In genomic region chr11:8847627-8848026, GRCm38 (mm10) we compare ENCODE assay signal across 29 mouse cellular contexts.
DNase-seq lines count a peak whose midpoint lies in the region; TF ChIP-seq lines count a peak whose summit lies in the region.
"Had no signal": no experiment of that assay in that cellular context is flagged by ENCODE, and none has a peak within 500 bp of the region (broad histone marks: within the 10 kb centered on the region; RNA-seq: fewer than 3 reads in every experiment).

No protein-coding gene starts in this region.

- TF ChIP-seq CTCF in bone marrow macrophage, adult 2 months (IDR thresholded peaks at IDR 0.05; ENCODE audit: low read depth, low read length), result no peak
- TF ChIP-seq CTCF in olfactory bulb, adult 2 months (IDR thresholded peaks at IDR 0.05; ENCODE audit: insufficient read depth, low read depth, low read length), result no peak

- no peaks in the 10 kb centered on the region for H3K79me2 ChIP-seq in macrophage (ENCODE audit: inconsistent target)

- H3K36me3 ChIP-seq in macrophage (ENCODE audit: inconsistent target), result no peaks in the 10 kb centered on the region
- H3K36me3 ChIP-seq: forebrain, embryonic 12.5 days; heart, embryonic 12.5 days; hindbrain, embryonic 15.5 days; kidney, embryonic 15.5 days; lung, embryonic 15.5 days; neural tube, embryonic 15.5 days had no signal

- peaks cover 21% of the 10 kb centered on the region for H3K4me1 ChIP-seq in bone marrow macrophage, adult 2 months (ENCODE audit: control insufficient read depth, insufficient read depth, low read length)
- H3K4me1 ChIP-seq in olfactory bulb, adult 2 months (ENCODE audit: control insufficient read depth, insufficient read depth, low read length), result peaks cover 6% of the 10 kb centered on the region
- H3K4me1 ChIP-seq: forebrain, embryonic 12.5 days; heart, embryonic 12.5 days; hindbrain, embryonic 15.5 days; kidney, embryonic 15.5 days; lung, embryonic 15.5 days; neural tube, embryonic 15.5 days had no signal

- peak; percentile 1 for DNase-seq in kidney, postnatal 10 days
- no peak for DNase-seq in kidney, adult 18-20 months
- no peak for DNase-seq in right cerebral cortex, postnatal 36 days (ENCODE audit: low spot score in 2 of 2)
- DNase-seq in spleen, postnatal 36 days (ENCODE audit: low spot score in 2 of 2), result no peak
- DNase-seq: adrenal gland, adult 2 months; adrenal gland, postnatal 36 days; B cell, adult 2 months; cerebellum, adult 8-10 months; cerebellum, postnatal 36 days; forebrain, postnatal 0 days; gastrocnemius, postnatal 14 days; heart, adult 18-20 months; heart, postnatal 4 days; kidney, adult 11 months; kidney, postnatal 36 days; liver; midbrain, embryonic 14.5 days; right cerebral cortex, postnatal 25 days; spleen, adult 18-20 months had no signal

- TF ChIP-seq POLR2A in bone marrow macrophage, adult 2 months (IDR thresholded peaks at IDR 0.05; ENCODE audit: borderline replicate concordance, low read depth, low read length), result no peak
- no peak for TF ChIP-seq POLR2A in olfactory bulb, adult 2 months (IDR thresholded peaks at IDR 0.05; ENCODE audit: insufficient read depth, low read depth, low read length)

- no peak overlapping the region for H3K4me3 ChIP-seq in bone marrow macrophage, adult 2 months (ENCODE audit: insufficient read depth, low read length)
- no peak overlapping the region for H3K4me3 ChIP-seq in macrophage (ENCODE audit: inconsistent target)
- no peak overlapping the region for H3K4me3 ChIP-seq in olfactory bulb, adult 2 months (ENCODE audit: insufficient read depth, low read depth, low read length)
- H3K4me3 ChIP-seq: forebrain, embryonic 12.5 days; heart, embryonic 12.5 days; hindbrain, embryonic 15.5 days; kidney, embryonic 15.5 days; lung, embryonic 15.5 days; neural tube, embryonic 15.5 days had no signal

- 42% methylated on average over 2 of the region's 2 CpGs for WGBS in macrophage (ENCODE audit: missing documents)
- 56% methylated on average over 2 of the region's 2 CpGs for WGBS in olfactory bulb, adult 2 months

- peak overlapping the region; percentile 76 for H3K27ac ChIP-seq in bone marrow macrophage, adult 2 months (ENCODE audit: insufficient read depth, low read depth, low read length)
- H3K27ac ChIP-seq in macrophage, result peak overlapping the region; percentile 69
- 0 out of 2 replicates have a peak overlapping the region, but pooled peaks have one; percentile 12 for H3K27ac ChIP-seq in olfactory bulb, adult 2 months (ENCODE audit: insufficient read depth, low read depth, low read length)
- H3K27ac ChIP-seq: forebrain, embryonic 12.5 days; hindbrain, embryonic 15.5 days; kidney, embryonic 15.5 days; lung, embryonic 15.5 days; neural tube, embryonic 15.5 days; stomach, postnatal 0 days had no signal

Comparison
In these comparisons a context has a peak if more than half of its experiments do, and no peak if none do; other contexts are left out.
1. H3K27ac ChIP-seq: peak in every context shown above with its lines; median percentile 76 in bone marrow macrophage, adult 2 months; 69 in macrophage; 12 in olfactory bulb, adult 2 months.